Mouse (Mus musculus) hindbrain, embryonic 14.5 days (tissue): ENCODE data around the gene Higd2a. TPM values are rescaled to one million over a fixed set of nuclear protein-coding genes. Genes with fewer than 3 reads are reported as not detected.

Experiments used
- ATAC-seq: fragments of 200-750 bp; cut with Nextera tagmentation; 2 replicates; pipeline ENCODE4 v1.8.0; 2017; ENCODE audit warnings: moderate number of reproducible peaks, mild to moderate bottlenecking, moderate TSS enrichment, moderate library complexity; ENCODE audit not compliant: low FRiP score
- DNase-seq: peaks from one replicate; pipeline ENCODE4 v3.0.0-alpha.2; 2015; ENCODE audit warnings: low spot score
- H3K27ac ChIP-seq: fragments of 300-500 bp; sonication (generic); 2 replicates; pipeline ENCODE4 v1.5.1; 2014; ENCODE audit warnings: mild to moderate bottlenecking, moderate library complexity
- H3K27me3 ChIP-seq: fragments of 300-500 bp; sonication (generic); 2 replicates; pipeline ENCODE4 v1.6.1; 2014; ENCODE audit warnings: mild to moderate bottlenecking, low read length, mixed read lengths; ENCODE audit not compliant: control insufficient read depth, insufficient read depth
- H3K36me3 ChIP-seq: fragments of 300-500 bp; sonication (generic); replicated peaks from 2 replicates; pipeline ENCODE4 v1.6.1; 2014; ENCODE audit not compliant: control insufficient read depth, insufficient read depth
- H3K4me1 ChIP-seq: fragments of 300-500 bp; sonication (generic); replicated peaks from 2 replicates; pipeline ENCODE4 v1.6.1; 2014; ENCODE audit warnings: antibody characterized with exemption, low read length, mixed read lengths; ENCODE audit not compliant: control insufficient read depth, insufficient read depth
- H3K4me2 ChIP-seq: fragments of 300-500 bp; sonication (generic); replicated peaks from 2 replicates; pipeline ENCODE4 v1.6.1; 2014; ENCODE audit warnings: mild to moderate bottlenecking, moderate library complexity
- H3K4me3 ChIP-seq: fragments of 300-500 bp; sonication (generic); replicated peaks from 2 replicates; pipeline ENCODE4 v1.5.1; 2014; ENCODE audit warnings: mild to moderate bottlenecking, low read length
- H3K9ac ChIP-seq: fragments of 300-500 bp; sonication (generic); 2 replicates; pipeline ENCODE4 v1.6.1; 2014
- H3K9me3 ChIP-seq: fragments of 300-500 bp; sonication (generic); 2 replicates; pipeline ENCODE4 v1.6.1; 2016; ENCODE audit warnings: low read length; ENCODE audit not compliant: control insufficient read depth
- WGBS: fragments of 180-500 bp; shearing (Covaris S2); extraction: QIAGEN DNeasy Blood & Tissue Kit; methylation state at CpG from one replicate; pipeline ENCODE4 v1.1.7; 2014; 5-methylcytosine and 5-hydroxymethylcytosine counted together
- polyA plus RNA-seq: library from polyadenylated mRNA; unstranded; fragments of >200 nt; fragmentation: Nextera tagmentation; extraction: Ambion mirVana; gene quantifications from 2 replicates; pipeline ENCODE4 v1.2.1, GENCODE M21; 2014

Higd2a gene
- polyA plus RNA-seq, 1 experiment from 2014 or later, result 275 TPM

DNA sequence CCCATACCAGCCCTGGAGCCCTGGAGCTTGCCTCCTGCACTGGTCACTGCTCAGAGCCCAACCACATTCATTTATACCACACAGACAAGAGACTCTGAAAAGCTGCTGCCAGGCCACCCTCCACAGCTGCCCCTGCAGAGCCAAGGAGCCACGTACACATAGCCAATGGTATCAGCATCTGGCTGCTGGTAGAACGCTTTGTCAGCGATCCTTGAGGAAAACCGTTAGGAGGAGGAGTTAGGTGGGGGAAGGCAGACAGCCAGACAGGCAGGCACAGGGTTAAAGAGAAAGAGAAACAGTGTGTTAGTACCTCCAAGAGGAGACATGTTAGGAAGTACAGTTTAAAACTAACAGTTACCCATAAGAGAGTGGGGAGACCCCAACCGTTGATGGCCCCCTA, 6.9 kb downstream of the Higd2a start:
- H3K36me3 ChIP-seq, result peaks cover 62% of the 10 kb centered on the region
- no peak overlapping the region for H3K9ac ChIP-seq
- ATAC-seq (no peak), DNase-seq (no peak)
- no peaks in the 10 kb centered on the region for H3K9me3 ChIP-seq
- no peak overlapping the region for H3K27ac ChIP-seq
- WGBS, result 67% methylated on average over 5 of the region's 5 CpGs
- no peaks in the 10 kb centered on the region for H3K27me3 ChIP-seq
- H3K4me3 ChIP-seq, result no peak overlapping the region
- no peak overlapping the region for H3K4me2 ChIP-seq
- peaks cover 3% of the 10 kb centered on the region for H3K4me1 ChIP-seq

DNA sequence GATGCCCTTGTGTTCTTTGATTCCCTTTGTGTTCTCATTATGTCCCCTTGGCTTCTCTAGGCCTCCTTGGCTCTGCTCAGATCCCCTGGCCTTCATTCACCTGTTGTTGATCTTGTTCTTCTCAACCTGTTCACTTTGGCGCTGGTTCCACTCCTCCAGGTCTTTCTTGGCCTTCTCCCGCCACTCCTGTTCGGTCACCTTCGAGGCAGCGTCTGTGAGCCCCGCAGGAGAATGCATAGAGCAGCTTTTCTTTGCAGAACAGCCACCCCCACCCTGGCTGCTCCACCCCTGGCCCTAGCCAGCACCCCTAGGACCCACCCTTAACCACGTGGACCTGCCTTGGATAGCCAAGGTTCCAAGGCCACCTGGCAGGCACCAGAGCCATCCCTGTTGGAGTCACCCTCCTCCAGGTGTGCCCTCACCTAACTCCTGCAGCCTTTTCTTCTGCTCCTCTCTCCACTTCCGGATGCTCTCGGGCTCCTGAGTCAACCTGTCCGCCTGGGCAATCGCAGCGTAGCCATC, 8.7 kb downstream of the Higd2a start:
- Histone ChIP-seq H3K4me3 (no peak overlapping the region), H3K27me3 (no peaks in the 10 kb centered on the region), H3K4me1 (no peaks in the 10 kb centered on the region), H3K9ac (no peak overlapping the region), H3K36me3 (peaks cover 56% of the 10 kb centered on the region), H3K9me3 (no peaks in the 10 kb centered on the region), H3K27ac (no peak overlapping the region), H3K4me2 (no peak overlapping the region)
- 92% methylated on average over 12 of the region's 12 CpGs for WGBS
- DNase-seq (no peak), ATAC-seq (no peak)

DNA sequence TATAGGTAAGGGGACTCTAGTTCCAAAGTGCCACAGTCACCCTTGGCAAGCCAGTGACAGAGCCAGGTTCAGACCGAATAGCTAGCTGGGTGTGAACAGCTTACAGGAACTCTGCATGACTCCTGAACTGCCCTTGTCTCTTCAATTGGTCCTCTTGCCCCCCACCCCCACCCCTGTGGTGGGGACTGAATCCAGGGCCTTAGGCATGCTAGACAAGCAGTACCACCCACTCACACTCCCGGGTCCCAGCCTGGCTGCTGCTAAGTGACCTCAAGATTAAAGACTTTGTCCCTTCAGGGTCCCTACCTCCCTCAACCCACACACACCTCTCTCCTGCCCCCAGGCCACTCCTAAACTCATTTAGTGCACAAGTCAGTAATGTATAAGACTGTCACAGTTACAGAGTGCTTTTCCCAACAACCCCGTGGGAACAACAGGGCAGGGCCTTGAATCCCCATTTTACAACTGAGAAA, 12.7 kb downstream of the Higd2a start:
- no peak overlapping the region for H3K9ac ChIP-seq
- ATAC-seq, result no peak
- 67% methylated on average over 3 of the region's 3 CpGs for WGBS

DNA sequence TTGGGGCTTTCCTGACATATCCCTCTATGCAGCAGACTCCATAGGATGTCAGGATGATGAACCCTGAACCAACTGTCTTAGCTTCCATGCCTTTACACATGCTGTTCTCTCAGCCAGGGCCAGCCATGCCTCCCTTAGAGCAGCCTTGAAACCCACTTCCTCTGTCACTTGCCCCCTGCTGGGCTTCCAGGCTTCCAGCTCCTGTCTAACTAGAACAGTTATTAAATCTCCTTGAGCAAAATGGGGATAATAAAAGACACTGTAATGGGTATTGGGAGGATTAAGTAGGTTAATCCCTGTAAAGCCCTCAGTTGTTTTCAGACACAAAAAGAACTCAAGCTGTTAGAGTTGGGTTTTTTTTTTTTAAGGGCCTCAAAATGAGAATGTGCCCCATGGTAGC, 13.5 kb downstream of the Higd2a start:
- ATAC-seq, result no peak; the same call in 1 of the 2 replicates
- Histone ChIP-seq H3K27ac (no peak overlapping the region), H3K9ac (no peak overlapping the region), H3K27me3 (no peaks in the 10 kb centered on the region), H3K4me3 (no peak overlapping the region), H3K4me2 (no peak overlapping the region), H3K9me3 (no peaks in the 10 kb centered on the region), H3K36me3 (peaks cover 21% of the 10 kb centered on the region), H3K4me1 (peaks cover 2% of the 10 kb centered on the region)
- no peak for DNase-seq

More for the DNA sequence above, 12.7 kb downstream of the Higd2a start:
- Histone ChIP-seq H3K4me1 (no peaks in the 10 kb centered on the region), H3K36me3 (peaks cover 29% of the 10 kb centered on the region), H3K4me3 (no peak overlapping the region), H3K27me3 (no peaks in the 10 kb centered on the region), H3K9me3 (no peaks in the 10 kb centered on the region), H3K4me2 (no peak overlapping the region), H3K27ac (no peak overlapping the region)
- DNase-seq, result no peak

DNA sequence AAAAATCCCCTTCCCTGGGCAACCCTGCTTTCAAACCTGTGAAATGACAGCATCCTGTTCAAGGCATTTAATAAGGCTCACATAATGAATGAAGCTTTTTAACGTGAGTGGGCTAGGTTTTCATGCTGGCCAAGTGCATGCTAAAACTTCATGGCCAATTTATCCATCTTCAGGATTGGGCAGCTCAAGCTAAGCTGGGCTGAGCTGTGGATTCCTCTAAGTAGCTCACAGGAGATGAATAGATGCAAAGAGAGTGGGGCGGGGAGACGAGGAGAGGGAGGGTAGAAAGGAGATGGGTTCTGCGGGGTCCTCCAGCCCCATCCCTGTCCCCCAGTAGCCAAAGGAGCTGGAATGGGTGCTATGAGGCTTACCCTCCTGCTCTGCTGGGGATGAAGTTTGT, 14.2 kb downstream of the Higd2a start:
- Histone ChIP-seq H3K4me1 (peaks cover 9% of the 10 kb centered on the region), H3K36me3 (peaks cover 16% of the 10 kb centered on the region), H3K27me3 (no peaks in the 10 kb centered on the region), H3K4me2 (no peak overlapping the region), H3K9me3 (no peaks in the 10 kb centered on the region), H3K9ac (no peak overlapping the region), H3K4me3 (no peak overlapping the region), H3K27ac (no peak overlapping the region)
- 48% methylated on average over 4 of the region's 4 CpGs for WGBS
- DNase-seq (no peak), ATAC-seq (no peak)

DNA sequence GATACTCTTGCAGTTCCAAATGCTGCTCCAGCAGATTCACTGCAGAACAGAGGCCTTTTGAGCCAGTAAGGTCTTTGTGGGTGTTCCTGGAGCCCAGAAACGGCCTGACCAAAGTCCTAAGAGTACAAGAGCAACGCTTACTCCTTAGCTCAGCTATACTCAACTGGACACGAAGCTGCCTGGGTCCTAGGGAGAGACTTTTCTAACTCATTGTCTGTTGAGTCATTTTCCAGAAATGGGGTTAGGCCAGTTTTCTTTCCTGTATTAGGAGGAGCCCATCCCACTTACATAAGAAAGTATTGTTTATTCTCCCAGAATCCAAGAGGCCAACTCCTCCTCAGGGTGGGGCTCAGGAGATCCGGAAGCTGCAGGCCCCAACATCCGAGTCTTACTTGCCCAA, 15.4 kb downstream of the Higd2a start:
- Histone ChIP-seq H3K27me3 (no peaks in the 10 kb centered on the region), H3K4me1 (peaks cover 17% of the 10 kb centered on the region), H3K4me2 (no peak overlapping the region), H3K9ac (no peak overlapping the region), H3K27ac (no peak overlapping the region), H3K36me3 (peaks cover 11% of the 10 kb centered on the region), H3K4me3 (no peak overlapping the region), H3K9me3 (no peaks in the 10 kb centered on the region)
- no peak for DNase-seq
- ATAC-seq, result no peak
- 84% methylated on average over 5 of the region's 5 CpGs for WGBS

DNA sequence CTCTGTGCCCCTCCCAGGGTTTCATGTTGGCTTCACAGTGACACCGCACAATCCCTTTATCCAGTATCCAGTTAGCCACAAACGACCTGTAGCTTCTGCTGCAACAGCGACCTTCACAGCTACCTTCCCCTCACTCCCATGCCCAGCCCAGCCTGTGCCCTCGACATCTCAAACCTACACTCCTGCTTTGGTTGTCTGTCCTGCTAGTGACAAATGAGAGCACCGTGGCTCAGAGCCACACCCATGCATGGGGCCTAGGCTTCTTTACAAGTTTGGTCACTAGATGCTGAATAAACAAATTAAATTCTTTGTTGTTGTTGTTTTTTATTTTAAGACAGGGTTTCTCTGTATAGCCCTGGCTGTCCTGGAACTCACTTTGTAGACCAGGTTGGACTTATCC, 17.2 kb downstream of the Higd2a start:
- Histone ChIP-seq H3K9ac (no peak overlapping the region), H3K4me3 (no peak overlapping the region), H3K4me1 (peaks cover 17% of the 10 kb centered on the region), H3K27ac (no peak overlapping the region), H3K4me2 (no peak overlapping the region), H3K27me3 (no peaks in the 10 kb centered on the region), H3K36me3 (peaks cover 11% of the 10 kb centered on the region), H3K9me3 (no peaks in the 10 kb centered on the region)
- ATAC-seq (no peak), DNase-seq (no peak)
- 81% methylated on average over 5 of the region's 5 CpGs for WGBS

DNA sequence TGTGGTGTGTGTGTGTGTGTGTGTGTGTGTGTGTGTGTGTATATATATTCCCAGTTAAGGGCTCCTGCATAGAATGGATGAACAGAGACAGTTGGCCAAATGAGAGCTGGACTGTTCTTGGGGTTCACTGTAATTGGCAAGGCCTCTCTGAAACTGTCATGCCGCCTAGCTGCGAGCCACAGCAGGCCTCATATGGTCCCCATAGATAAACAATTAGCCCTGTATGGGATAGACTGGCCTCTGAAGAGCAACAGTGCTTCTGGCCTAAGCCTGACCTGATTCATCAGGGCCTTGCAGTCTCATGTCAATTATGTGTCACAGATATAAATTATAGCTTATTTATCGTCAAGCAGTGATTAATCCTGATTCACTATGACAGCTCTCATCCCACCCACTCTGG, 18.0 kb downstream of the Higd2a start:
- Histone ChIP-seq H3K9me3 (no peaks in the 10 kb centered on the region), H3K4me2 (peak overlapping the region; percentile 67; the same call in 1 of the 2 replicates), H3K36me3 (peaks cover 11% of the 10 kb centered on the region), H3K27ac (no peak overlapping the region), H3K27me3 (no peaks in the 10 kb centered on the region), H3K4me1 (peaks cover 17% of the 10 kb centered on the region), H3K9ac (no peak overlapping the region), H3K4me3 (no peak overlapping the region)
- no peak for ATAC-seq
- no peak for DNase-seq
- 66% methylated on average over 3 of the region's 3 CpGs for WGBS

DNA sequence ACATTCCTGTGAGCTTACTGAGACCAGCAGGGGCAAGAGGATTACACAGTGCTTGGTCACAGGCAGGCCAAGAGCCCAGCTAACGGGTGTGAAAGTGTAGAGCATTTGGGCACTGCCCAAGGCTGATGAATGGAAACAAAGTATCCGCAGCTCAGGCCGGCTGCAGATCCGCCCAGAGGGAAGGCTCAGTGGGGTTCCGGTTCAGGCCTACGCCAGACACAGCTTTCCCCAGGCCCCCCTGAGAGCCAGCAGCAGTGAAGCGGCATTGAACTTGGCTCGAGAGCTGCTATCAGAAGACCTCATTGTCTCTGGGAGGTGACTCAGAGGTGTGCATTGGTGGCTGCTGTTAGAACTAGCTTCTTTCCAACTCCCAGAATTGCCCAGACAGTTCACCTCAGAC, 18.7 kb downstream of the Higd2a start:
- Histone ChIP-seq H3K27me3 (no peaks in the 10 kb centered on the region), H3K9ac (peak overlapping the region; percentile 79), H3K4me3 (peak overlapping the region; percentile 17; the same call in 1 of the 2 replicates), H3K27ac (0 out of 2 replicates have a peak overlapping the region, but pooled peaks have one; percentile 20), H3K4me1 (peaks cover 17% of the 10 kb centered on the region), H3K4me2 (peak overlapping the region; percentile 67), H3K9me3 (no peaks in the 10 kb centered on the region), H3K36me3 (peaks cover 11% of the 10 kb centered on the region; the same call in 1 of the 2 replicates)
- ATAC-seq (peak; percentile 21; the same call in 1 of the 2 replicates), DNase-seq (no peak)
- 10% methylated on average over 8 of the region's 8 CpGs for WGBS

DNA sequence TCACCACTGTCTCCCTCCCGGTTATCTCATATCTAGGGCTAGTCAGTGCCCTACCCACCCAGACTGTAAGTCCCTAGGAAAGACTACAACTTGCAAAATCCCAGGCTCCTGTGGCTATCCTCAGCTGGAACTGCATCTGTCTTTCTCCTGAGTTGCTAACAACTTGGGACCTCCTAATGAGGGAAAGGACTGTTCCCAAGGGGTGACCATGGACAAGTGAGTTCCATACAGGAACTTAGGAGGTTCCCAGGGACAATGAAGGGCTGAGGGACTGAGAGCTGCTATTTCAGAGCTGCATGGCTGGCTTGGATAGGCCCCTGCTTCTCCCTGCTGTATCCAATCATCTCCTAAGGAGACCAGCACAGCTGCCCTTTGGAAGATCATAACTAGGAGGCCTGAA, 19.3 kb downstream of the Higd2a start:
- Histone ChIP-seq H3K4me2 (peak overlapping the region; percentile 67), H3K27ac (no peak overlapping the region), H3K36me3 (peaks cover 7% of the 10 kb centered on the region; the same call in 1 of the 2 replicates), H3K4me3 (peak overlapping the region; percentile 17; the same call in 1 of the 2 replicates), H3K9me3 (no peaks in the 10 kb centered on the region), H3K4me1 (peaks cover 17% of the 10 kb centered on the region), H3K9ac (peak overlapping the region; percentile 79), H3K27me3 (no peaks in the 10 kb centered on the region)
- no peak for DNase-seq
- 24% methylated on average over 1 of the region's 1 CpGs for WGBS
- no peak for ATAC-seq
